Mouse (Mus musculus) kidney, adult 11 months (tissue): ENCODE measurements at regions not wholly inside any gene's neighbourhood (a gene's known extent, or its start where the extent isn't known, plus 50 kb on each side); places are given as distances from the start of the nearest gene placed in this dataset.

ENCODE experiments used
- DNase-seq: peaks from one replicate; pipeline ENCODE4 v3.0.0; 2022

GRCm38 (mm10) chr10:8071858-8072257 lies 115.8 kb upstream of the Tab2 start:
- DNase-seq, result no peak

DNA sequence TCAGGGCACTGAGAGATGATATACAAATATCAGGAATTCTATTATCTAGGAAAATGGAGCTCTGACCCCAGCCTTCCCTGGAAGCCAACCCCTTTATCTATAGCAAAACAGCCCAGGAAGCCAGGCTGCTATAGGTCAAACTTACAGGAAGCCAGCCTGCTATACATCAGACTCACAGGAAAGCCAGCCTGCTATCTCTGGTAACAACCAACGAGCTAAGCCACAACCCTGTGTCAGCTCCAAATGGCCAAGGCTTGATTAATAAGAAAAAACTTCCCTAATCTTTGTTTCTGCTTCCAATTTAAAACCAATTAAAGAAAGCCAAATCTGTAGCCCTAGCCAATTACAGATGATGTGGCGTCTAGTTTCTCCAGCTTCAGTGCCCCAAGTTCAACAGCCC lies 114.4 kb upstream of the Tab2 start:
- DNase-seq, result no peak

DNA sequence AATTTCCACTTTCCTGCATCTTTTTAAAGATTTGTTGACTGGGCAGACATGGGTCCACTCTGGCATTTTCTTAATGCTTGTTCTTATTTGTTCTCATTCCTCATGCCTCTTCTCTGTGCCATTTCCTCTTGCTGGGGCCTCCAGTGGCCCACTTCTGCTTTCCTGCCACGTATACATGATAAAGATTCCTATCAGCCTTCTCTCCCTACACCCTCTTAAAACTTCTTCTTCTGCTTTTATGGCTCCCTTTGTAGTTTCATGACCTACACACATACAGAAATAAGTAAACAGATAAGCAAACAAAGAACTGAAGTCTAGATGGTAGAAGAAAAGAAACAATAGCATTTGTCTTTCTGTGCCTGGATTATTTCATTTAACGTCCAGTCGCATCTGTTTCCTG lies 110.9 kb upstream of the Tab2 start:
- DNase-seq, result no peak

DNA sequence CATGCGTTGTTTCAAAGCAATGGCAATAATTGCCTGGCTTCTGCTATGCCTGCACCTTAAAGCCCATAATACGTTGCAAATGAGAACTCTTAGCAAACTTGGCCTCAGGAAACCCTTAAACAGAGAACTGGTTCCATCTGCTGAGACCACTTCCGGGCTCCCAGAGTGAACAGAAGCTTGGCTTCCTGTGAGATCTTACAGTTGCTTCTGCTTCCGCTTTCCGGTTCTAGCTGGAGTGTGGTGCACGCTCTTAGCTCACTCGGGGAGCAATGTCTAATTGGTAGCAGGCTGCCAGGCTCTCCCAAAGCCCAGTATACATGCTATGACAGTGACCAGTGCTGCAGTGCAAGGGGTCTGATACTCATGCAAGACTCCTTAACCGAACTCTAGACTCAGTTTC lies 109.7 kb upstream of the Tab2 start:
- DNase-seq, result no peak

DNA sequence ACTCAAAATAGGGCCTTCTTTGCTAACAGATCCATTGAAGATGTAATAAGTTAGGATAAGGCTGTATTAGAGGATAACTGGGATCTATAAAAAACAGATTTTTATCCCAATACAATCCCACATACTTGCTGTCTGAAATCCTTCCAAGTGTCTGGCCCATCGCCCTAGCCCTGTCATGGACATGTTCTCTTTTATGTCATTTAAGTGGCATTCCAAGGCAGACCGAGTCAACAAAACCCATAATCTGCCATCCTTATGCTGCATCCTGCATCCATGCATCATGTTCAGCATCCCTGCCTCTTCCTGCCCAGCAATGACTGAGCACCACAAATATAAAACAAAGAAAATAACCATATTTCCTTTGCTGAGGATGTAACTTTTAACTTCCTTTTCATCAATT lies 108.3 kb upstream of the Tab2 start:
- DNase-seq, result no peak

- DNase-seq, result peak; percentile 71
These were observed 107.5 kb upstream of the Tab2 start for GRCm38 (mm10) chr10:8063458-8064090.

GRCm38 (mm10) chr10:8060987-8061386 lies 105.0 kb upstream of the Tab2 start:
- no peak for DNase-seq

DNA sequence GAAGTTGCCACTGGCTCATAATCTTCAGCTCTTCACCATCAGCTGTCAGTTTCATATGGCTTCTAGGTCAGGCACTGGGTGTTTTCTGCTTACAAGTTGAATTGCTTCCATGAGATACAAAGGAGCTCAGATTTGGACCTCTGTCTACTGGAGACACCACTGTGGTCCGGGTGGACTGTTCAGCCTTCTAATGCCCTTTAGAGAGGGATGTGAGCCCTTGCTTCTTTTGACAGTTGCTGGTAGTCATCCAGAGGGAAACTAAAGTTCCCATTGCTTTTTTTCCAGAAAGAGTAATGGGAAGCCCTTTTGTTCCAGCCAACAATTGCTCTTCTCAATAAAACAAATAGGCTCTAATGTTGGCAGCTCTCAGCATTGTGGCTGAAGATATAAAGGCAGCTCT lies 103.7 kb upstream of the Tab2 start:
- no peak for DNase-seq

DNA sequence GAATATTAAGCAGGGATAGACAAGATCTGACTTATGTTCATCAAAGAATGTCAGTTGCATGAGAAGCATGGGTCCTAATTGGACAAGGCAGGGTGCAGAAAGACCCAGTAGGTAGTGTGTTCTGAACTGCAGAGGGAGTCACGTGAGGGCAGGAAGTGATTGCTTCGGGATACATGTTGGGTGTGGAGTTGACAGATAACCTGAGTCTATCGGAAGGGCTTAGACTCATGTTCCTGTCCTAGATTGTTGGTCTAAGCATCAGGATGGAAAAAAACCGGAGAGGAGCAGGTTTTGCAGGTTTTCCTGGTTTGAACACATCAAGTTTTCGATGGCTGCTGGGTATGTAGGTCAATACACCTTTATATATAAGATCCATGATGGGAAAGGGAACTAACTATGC lies 101.8 kb upstream of the Tab2 start:
- DNase-seq, result no peak

- DNase-seq, result no peak
These were observed 99.3 kb upstream of the Tab2 start for GRCm38 (mm10) chr10:8055293-8055692.

DNA sequence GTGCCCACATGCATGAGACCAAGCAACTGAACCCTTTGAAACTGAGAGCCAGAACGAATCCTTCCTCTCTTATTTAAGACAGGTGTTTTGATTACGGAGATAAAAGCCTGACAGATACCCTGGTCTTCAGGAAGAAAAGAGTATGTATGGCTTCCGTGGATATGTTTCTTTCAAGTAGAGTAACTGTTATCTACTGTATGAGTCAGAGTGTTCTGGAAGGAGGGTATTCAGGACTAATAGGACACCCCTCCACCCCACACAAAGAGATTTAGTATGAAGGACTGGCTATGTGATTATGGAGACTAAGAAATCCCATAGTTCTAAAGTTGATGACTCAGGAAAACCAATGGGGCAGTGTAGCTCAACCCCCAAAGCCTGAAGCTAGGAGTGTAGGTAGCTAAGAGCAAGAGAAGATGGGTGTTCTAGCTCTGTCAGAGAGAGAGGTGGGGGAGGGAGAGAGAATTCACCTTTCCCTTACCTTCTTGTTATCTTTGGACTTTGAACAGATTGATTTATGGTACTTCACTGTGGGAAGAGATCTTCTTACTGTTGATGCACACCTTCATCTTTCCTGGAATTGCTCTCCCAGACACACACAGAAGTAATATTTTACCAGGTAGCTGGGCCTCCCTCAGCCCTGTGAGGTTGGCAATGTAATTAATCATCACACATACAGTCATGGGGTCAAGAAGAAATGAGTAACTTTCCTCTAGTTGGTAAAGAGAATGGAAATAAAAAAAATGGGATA lies 87.6 kb upstream of the Tab2 start:
- no peak for DNase-seq

- DNase-seq, result no peak
These were observed 86.3 kb upstream of the Tab2 start for GRCm38 (mm10) chr10:8042306-8042705.

- DNase-seq, result no peak
These were observed 85.8 kb upstream of the Tab2 start for GRCm38 (mm10) chr10:8041790-8042189.

- DNase-seq, result no peak
These were observed 82.1 kb upstream of the Tab2 start for GRCm38 (mm10) chr10:8037986-8038631.

DNA sequence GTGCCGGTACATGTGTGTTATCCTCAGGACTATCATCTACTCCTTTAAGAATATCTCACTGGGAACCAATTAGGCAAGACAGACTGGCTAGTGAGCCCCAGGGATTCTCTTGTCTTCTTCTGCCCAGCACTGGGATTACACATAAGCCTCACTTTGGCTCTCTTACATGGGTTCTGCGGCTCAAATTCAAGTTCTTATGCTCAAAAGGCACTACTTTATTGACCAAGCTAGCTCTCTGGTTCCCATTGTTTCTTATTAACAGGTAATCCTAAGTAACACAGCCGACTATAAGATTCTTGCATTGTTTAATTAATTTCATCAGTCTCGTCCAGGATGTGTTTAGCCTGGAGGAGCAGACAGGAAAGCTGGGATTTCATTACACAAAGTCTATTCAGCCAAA lies 80.3 kb upstream of the Tab2 start:
- no peak for DNase-seq

DNA sequence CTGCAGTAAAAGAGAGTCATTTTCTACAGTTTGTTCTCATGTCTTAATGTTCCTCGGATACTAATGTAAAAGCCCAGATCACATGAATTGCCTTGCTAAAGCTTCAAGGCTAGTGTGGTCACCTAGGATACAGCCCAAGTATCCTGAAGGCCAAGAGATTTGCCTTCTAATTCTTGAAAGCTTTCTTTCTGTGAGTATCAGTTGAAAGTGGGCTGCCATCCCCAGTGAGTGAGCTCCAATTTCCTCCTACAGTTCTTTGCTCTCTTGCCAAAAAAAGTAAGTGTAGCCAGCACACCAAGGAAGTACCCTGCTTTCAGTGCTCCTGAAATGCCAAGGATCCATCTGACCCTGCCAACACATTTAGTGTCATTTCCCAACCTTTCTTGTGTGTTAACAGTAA lies 79.3 kb upstream of the Tab2 start:
- DNase-seq, result no peak

- no peak for DNase-seq
These were observed 76.2 kb upstream of the Tab2 start for GRCm38 (mm10) chr10:8032203-8032602.

DNA sequence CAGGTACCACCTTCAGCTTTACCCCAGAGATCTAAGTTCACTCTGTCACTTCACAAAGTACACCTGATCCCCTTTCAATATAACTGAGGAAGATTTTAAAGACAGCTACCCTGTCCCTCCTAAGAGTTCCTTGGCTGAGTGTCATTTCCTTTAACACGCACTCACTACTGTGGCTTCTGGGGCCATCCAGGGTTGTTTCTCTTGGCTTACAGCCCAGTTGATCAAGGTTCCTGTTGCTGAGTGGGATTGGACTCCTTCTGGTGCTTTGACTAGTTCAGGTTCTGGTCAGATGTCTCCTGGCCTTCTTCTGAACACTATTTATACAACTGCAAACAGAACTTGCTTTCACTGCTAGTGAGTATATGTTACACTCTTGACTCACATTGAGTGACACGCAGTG lies 72.8 kb upstream of the Tab2 start:
- peak; percentile 27 for DNase-seq

- no peak for DNase-seq
These were observed 71.0 kb upstream of the Tab2 start for GRCm38 (mm10) chr10:8027023-8027422.

GRCm38 (mm10) chr10:8023741-8024140 lies 67.7 kb upstream of the Tab2 start:
- DNase-seq, result no peak

DNA sequence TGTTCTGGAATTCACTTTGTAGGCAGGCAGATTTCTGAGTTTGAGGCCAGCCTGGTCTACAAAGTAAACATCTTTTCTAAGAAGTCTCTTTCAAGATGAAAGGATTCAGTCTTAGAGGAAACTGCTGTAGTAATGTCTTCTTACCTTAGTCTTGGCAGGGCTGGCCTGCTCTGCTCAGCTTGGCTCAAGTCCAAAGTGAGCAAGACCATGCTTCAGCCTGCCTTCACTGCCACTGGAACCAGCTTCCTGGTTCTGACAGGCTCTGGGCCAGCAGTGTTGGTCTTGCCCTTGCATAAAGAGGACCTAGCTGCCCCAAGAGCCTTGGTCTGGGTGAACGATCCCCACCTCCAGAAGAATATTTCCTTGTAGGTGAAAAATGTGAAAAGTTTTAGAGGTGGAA lies 65.9 kb upstream of the Tab2 start:
- DNase-seq, result peak; percentile 22

DNA sequence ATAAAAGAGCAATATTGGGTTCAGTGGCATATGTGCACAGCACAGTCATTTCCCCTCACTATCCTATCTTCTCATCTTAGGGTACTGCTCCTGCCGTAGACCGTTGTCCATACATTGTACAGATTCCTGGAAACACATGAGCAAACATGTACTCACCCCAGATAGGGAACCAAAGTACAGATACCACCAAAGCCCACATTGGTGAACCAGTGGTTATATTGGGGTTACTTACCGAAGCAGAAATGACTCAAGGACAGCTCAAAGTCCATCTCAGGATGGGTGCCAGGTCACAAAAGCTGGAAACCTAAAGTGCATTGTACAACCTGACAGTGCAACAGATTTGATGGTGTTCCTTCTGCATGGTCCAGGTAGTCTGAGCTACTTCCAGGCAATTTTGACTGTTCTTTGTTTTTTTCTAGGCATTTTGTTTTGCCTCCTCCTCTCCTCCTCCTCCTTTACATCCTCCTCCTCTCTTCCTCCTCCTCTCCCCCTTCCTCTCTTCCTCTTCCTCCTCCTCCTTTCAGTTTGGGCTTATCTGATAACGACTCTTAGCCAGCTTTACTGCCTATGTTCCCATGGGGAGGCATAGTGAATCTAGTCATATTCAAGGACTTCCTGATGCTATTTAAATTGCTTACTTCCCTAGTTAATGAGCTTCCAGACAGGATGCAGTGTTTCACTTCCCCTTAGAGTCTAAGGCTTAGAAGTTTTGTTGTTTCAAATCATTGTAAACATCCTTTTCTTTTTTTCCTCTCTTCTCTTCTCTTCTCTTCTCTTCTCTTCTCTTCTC lies 65.1 kb upstream of the Tab2 start:
- no peak for DNase-seq

- no peak for DNase-seq
These were observed 64.1 kb upstream of the Tab2 start for GRCm38 (mm10) chr10:8020113-8020512.
